ENCODE assay signal across 9 mouse cellular contexts in genomic region chr5:96980008-96980634, GRCm38 (mm10). TPM values are rescaled to one million over a fixed set of nuclear protein-coding genes. Genes with fewer than 3 reads are reported as not detected.
DNase-seq lines count a peak whose midpoint lies in the region; ATAC-seq and TF ChIP-seq lines count a peak whose summit lies in the region.
"Had no signal": no experiment of that assay in that cellular context is flagged by ENCODE, and none has a peak within 500 bp of the region (broad histone marks: within the 10 kb centered on the region; RNA-seq: fewer than 3 reads in every experiment).

No protein-coding gene starts in this region.

- H3K27me3 ChIP-seq in heart, embryonic 16.5 days (ENCODE audit: control insufficient read depth, insufficient read depth, low read length) = no peaks in the 10 kb centered on the region

- H3K27ac ChIP-seq in layer of hippocampus, adult 2 months = peak overlapping the region; percentile 19
- no peak overlapping the region for H3K27ac ChIP-seq in heart, embryonic 16.5 days (ENCODE audit: low read length)

- H3K4me3 ChIP-seq in layer of hippocampus, adult 2 months = peak overlapping the region; percentile 23; the same call in 1 of the 2 replicates
- no peak overlapping the region for H3K4me3 ChIP-seq in heart, embryonic 16.5 days (ENCODE audit: low read length)

- 0 out of 2 replicates have a peak, but pooled peaks have one; percentile 37 for ATAC-seq in heart, embryonic 16.5 days (replicated peaks; ENCODE audit: extremely low read depth, insufficient read depth, low FRiP score)
- ATAC-seq in neutrophil, adult 5-6 weeks (ENCODE audit: extremely low read depth, insufficient number of reproducible peaks, low FRiP score, poor library complexity, severe bottlenecking) = peak; percentile 94

- H3K9ac ChIP-seq in heart, embryonic 16.5 days (ENCODE audit: low read length) = no peak overlapping the region

- WGBS in heart, embryonic 16.5 days = 16% methylated on average over 15 of the region's 15 CpGs

- no peaks in the 10 kb centered on the region for H3K9me3 ChIP-seq in heart, embryonic 16.5 days (replicated peaks; ENCODE audit: control insufficient read depth, low read length)

- peak; percentile 24 for DNase-seq in adrenal gland, postnatal 14 days
- DNase-seq in adrenal gland, adult 8-10 months = no peak
- DNase-seq in layer of hippocampus, adult 2 months (ENCODE audit: low spot score in 2 of 2) = no peak
- DNase-seq in layer of hippocampus, postnatal 25 days (ENCODE audit: extremely low spot score in 1 of 2, low spot score in 1 of 2) = no peak
- no peak for DNase-seq in right cerebral cortex, postnatal 25 days
- DNase-seq in thymus, postnatal 14 days = no peak
- DNase-seq: thymus, postnatal 25 days had no signal

- H3K4me1 ChIP-seq in heart, embryonic 16.5 days (ENCODE audit: control insufficient read depth, insufficient read depth, low read length) = peaks cover 18% of the 10 kb centered on the region

- no peak for TF ChIP-seq CTCF in layer of hippocampus, adult 2 months (conservative IDR thresholded peaks at IDR 0.05)

- H3K4me2 ChIP-seq in heart, embryonic 16.5 days (ENCODE audit: low read depth, low read length) = peak overlapping the region; percentile 40; the same call in 1 of the 2 replicates

- H3K36me3 ChIP-seq in heart, embryonic 16.5 days (ENCODE audit: control insufficient read depth, insufficient read depth) = no peaks in the 10 kb centered on the region

RNA-seq across cellular contexts. Expression of gene Bmp2k, which starts 17.4 kb away (rescaled TPM):
- total RNA-seq in adrenal gland, postnatal 14 days (2021) = 31.6 and 31.9 TPM in 2 replicates
- 10 to 100 TPM; 21.9 to 35.4 (median 29.1) TPM for total RNA-seq in adrenal gland, adult 8-10 months (2022)
- total RNA-seq in layer of hippocampus, adult 2 months (2021) = 10 to 100 TPM; 12.3 to 13.2 TPM
- total RNA-seq in layer of hippocampus, postnatal 25 days (2021) = 10 to 100 TPM; 13.1 TPM
- polyA plus RNA-seq in heart, embryonic 16.5 days (2015; fragmentation: Nextera tagmentation; extraction: Ambion mirVana) = 6.6 and 7.4 TPM in 2 replicates
- 107 and 117 TPM in 2 replicates for total RNA-seq in neutrophil, adult 5-6 weeks (2017)
